Mouse (Mus musculus) heart, embryonic 16.5 days (tissue): ENCODE measurements around the gene Fam234a. TPM values are rescaled to one million over a fixed set of nuclear protein-coding genes. Genes with fewer than 3 reads are reported as not detected.

ENCODE experiments used
- ATAC-seq: fragments of 200-750 bp; cut with Nextera tagmentation; replicated peaks from 2 replicates; pipeline ENCODE4 v1.8.0; 2017; ENCODE audit warnings: moderate number of reproducible peaks; ENCODE audit not compliant: insufficient read depth, low FRiP score; ENCODE audit errors: extremely low read depth
- H3K27ac ChIP-seq: fragments of 300-500 bp; sonication (generic); 2 replicates; pipeline ENCODE4 v1.5.1; 2014; ENCODE audit warnings: mild to moderate bottlenecking, low read length, control low read depth, moderate library complexity
- H3K27me3 ChIP-seq: fragments of 300-500 bp; sonication (generic); 2 replicates; pipeline ENCODE4 v1.6.1; 2014; ENCODE audit warnings: low read length, mixed read lengths; ENCODE audit not compliant: control insufficient read depth, insufficient read depth
- H3K36me3 ChIP-seq: fragments of 300-500 bp; sonication (generic); 2 replicates; pipeline ENCODE4 v1.6.1; 2014; ENCODE audit not compliant: control insufficient read depth, insufficient read depth
- H3K4me1 ChIP-seq: fragments of 300-500 bp; sonication (generic); 2 replicates; pipeline ENCODE4 v1.6.1; 2014; ENCODE audit warnings: low read length, mixed read lengths; ENCODE audit not compliant: control insufficient read depth, insufficient read depth
- H3K4me2 ChIP-seq: fragments of 300-500 bp; sonication (generic); 2 replicates; pipeline ENCODE4 v1.6.1; 2014; ENCODE audit warnings: low read depth, mild to moderate bottlenecking, control low read depth, low read length
- H3K4me3 ChIP-seq: fragments of 300-500 bp; sonication (generic); 2 replicates; pipeline ENCODE4 v1.5.1; 2014; ENCODE audit warnings: mild to moderate bottlenecking, control low read depth, low read length
- H3K9ac ChIP-seq: fragments of 300-500 bp; sonication (generic); 2 replicates; pipeline ENCODE4 v1.6.1; 2014; ENCODE audit warnings: low read length, control low read depth
- H3K9me3 ChIP-seq: fragments of 300-500 bp; sonication (generic); replicated peaks from 2 replicates; pipeline ENCODE4 v1.6.1; 2016; ENCODE audit warnings: low read length; ENCODE audit not compliant: control insufficient read depth
- WGBS: fragments of 180-500 bp; shearing (Covaris S2); extraction: QIAGEN DNeasy Blood & Tissue Kit; methylation state at CpG from one replicate; pipeline ENCODE4 v1.1.7; 2014; 5-methylcytosine and 5-hydroxymethylcytosine counted together
- polyA plus RNA-seq: library from polyadenylated mRNA; unstranded; fragments of >200 nt; fragmentation: Nextera tagmentation; extraction: Ambion mirVana; gene quantifications from 2 replicates; pipeline ENCODE4 v1.2.1, GENCODE M21; 2015

Fam234a gene
- polyA plus RNA-seq, 1 experiment from 2014 or later = 48.6 TPM

DNA sequence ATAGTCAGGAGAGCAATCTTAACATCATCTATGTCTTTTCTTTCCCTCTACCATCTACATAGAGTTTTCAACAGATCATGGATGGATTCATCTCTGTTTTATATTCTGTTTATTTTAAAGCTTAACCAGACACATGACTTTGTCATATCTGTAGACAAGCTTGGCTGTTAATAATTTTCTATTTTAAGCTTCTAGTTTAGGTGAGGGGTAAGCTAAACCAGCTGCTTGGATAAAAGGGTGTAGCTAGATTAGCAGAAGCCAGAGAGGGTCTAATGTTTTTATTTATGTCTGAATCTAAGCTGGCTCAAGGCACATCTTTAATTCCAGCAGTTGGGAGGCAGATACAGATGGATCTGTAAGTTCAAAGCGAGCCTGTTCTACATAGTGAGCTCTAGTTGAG, 81.3 kb downstream of the Fam234a start:
- 81% methylated on average over 1 of the region's 1 CpGs for WGBS

More for the DNA sequence above, 81.3 kb downstream of the Fam234a start:
- Histone ChIP-seq H3K4me1 (peaks cover 8% of the 10 kb centered on the region), H3K27me3 (no peaks in the 10 kb centered on the region), H3K4me2 (no peak overlapping the region), H3K9me3 (no peaks in the 10 kb centered on the region), H3K4me3 (no peak overlapping the region), H3K27ac (peak overlapping the region; percentile 62), H3K36me3 (no peaks in the 10 kb centered on the region), H3K9ac (no peak overlapping the region)
- ATAC-seq = no peak

Other genes with a start within 250 kb of the Fam234a start
- gene Rab11fip3, start 174.7 kb downstream of the Fam234a start, polyA plus RNA-seq = 8.2 and 13.6 TPM in 2 replicates
- 40.1 and 40.8 TPM in 2 replicates for gene Decr2, start 153.9 kb downstream of the Fam234a start, polyA plus RNA-seq
- 55.3 and 56.2 TPM in 2 replicates for gene Nme4, start 148.6 kb downstream of the Fam234a start, polyA plus RNA-seq
- gene Tmem8, start 130.9 kb downstream of the Fam234a start, polyA plus RNA-seq = 0.87 and 1.0 TPM in 2 replicates
- gene Mrpl28, start 120.7 kb downstream of the Fam234a start, polyA plus RNA-seq = 221 and 232 TPM in 2 replicates
- gene Axin1, start 105.6 kb downstream of the Fam234a start, polyA plus RNA-seq = 4.6 and 4.7 TPM in 2 replicates
- 0.35 TPM in 1 of 2 replicates, not detected in the other for gene Pdia2, start 45.2 kb downstream of the Fam234a start, polyA plus RNA-seq
- gene Rgs11, start 41.3 kb downstream of the Fam234a start, polyA plus RNA-seq = 6.1 and 6.7 TPM in 2 replicates
- gene Arhgdig, start 36.5 kb downstream of the Fam234a start, polyA plus RNA-seq = 2.1 and 2.9 TPM in 2 replicates
- gene Luc7l, start 8.7 kb upstream of the Fam234a start, polyA plus RNA-seq = 53.8 and 56.0 TPM in 2 replicates
- gene Neurl1b, start 170.6 kb upstream of the Fam234a start, polyA plus RNA-seq = 3.0 and 3.3 TPM in 2 replicates